Mouse (Mus musculus): ENCODE measurements around the gene Pes1.

DNA sequence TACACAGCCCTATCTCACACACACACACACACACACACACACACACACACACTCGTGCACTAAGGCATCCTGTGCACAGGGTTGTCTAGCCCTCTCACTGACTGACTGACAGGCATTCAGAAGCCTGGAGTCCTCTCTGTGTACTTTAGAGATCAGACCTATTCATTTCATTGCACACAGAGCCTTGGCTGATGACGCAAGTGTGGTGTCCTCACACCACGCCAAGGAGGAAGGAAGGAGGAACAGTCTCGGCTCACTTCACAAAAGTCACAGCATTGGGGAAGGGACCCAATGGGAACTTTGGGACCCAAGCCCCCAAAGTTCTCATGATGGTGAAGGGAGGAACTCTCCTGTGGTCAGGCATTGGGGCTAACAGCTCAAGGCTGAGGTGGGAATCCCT, 33.8 kb upstream of the Pes1 start:
- TF ChIP-seq HCFC1 (IDR thresholded peaks at IDR 0.05; ENCODE audit: borderline replicate concordance, insufficient read depth, low read length) (no peak), ZC3H11A (IDR thresholded peaks at IDR 0.05; ENCODE audit: borderline replicate concordance, low read depth, low read length) (no peak), ZNF384 (IDR thresholded peaks at IDR 0.05; ENCODE audit: low read depth, low read length) (no peak), MAFK (IDR thresholded peaks at IDR 0.05; ENCODE audit: insufficient read depth, low read depth, low read length) (no peak), CHD2 (IDR thresholded peaks at IDR 0.05; ENCODE audit: low read depth, low read length) (no peak)

Data from ES-E14 (cell line).